Mouse (Mus musculus) myocyte (in vitro differentiated cells): ENCODE measurements around the gene Psors1c2.

ENCODE experiments used
- POLR2A ChIP-seq: IDR thresholded peaks from one replicate; pipeline ENCODE4 v1.6.1; 2011; ENCODE audit warnings: low read depth, mild to moderate bottlenecking, control low read depth, moderate library complexity; ENCODE audit not compliant: insufficient read length
- POLR2AphosphoS2 ChIP-seq: IDR thresholded peaks from one replicate; pipeline ENCODE4 v1.6.1; 2011; ENCODE audit warnings: low read depth, control low read depth; ENCODE audit not compliant: insufficient read length
- REST ChIP-seq: IDR thresholded peaks from one replicate; pipeline ENCODE4 v1.6.1; 2011; ENCODE audit warnings: mild to moderate bottlenecking, control low read depth, moderate library complexity; ENCODE audit not compliant: insufficient read depth, insufficient read length
- TCF12 ChIP-seq: IDR thresholded peaks from one replicate; pipeline ENCODE4 v1.6.1; 2011; ENCODE audit warnings: mild to moderate bottlenecking, control low read depth; ENCODE audit not compliant: poor library complexity, insufficient read depth, severe bottlenecking
- USF1 ChIP-seq: IDR thresholded peaks from one replicate; pipeline ENCODE4 v1.6.1; 2011; ENCODE audit warnings: low read depth, mild to moderate bottlenecking, control low read depth, moderate library complexity

DNA sequence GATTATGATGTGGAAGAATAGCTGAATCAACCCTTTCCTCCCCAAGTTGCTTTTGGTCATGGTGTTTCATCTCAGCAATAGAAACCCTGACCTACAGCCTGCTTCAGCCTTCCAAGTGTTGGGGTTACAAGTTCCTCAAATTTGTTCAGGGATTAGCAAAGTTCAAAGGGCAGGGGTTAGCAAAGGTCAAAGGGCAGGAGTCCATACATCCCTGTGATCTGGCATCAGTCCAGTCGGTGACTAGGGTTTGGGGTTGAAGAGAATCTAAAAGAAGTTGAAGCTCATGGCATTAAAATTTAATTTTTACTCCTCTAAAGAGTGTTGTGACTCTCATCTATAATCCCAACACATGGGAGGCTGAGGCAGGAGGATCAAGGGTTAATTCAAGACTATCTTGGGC, 5.5 kb downstream of the Psors1c2 start:
- no peak for TF ChIP-seq POLR2AphosphoS2
- TF ChIP-seq TCF12: no peak
- TF ChIP-seq POLR2A: no peak
- no peak for TF ChIP-seq REST
- no peak for TF ChIP-seq USF1
